Mouse (Mus musculus): Measurements from ENCODE around the gene Pxk. TPM values are rescaled to one million over a fixed set of nuclear protein-coding genes. Genes with fewer than 3 reads are reported as not detected.

Gene Pxk
- polyA plus RNA-seq, 1 experiment from 2014 or later, result 30.2 TPM

GRCm38 (mm10) chr14:8207105-8207504 is 109.1 kb downstream of the Pxk start:
- Histone ChIP-seq H3K9me3 (ENCODE audit: control insufficient read depth, low read length) (no peaks in the 10 kb centered on the region), H3K4me1 (ENCODE audit: control insufficient read depth in 2 of 2, insufficient read depth in 2 of 2, low read length in 2 of 2) (peaks cover 11 to 20% of the 10 kb centered on the region in 2 experiments; a peak in 3 of 4 replicates), H3K36me3 (ENCODE audit: control insufficient read depth, insufficient read depth, low read length) (no peaks in the 10 kb centered on the region), H3K4me2 (ENCODE audit: low read length) (no peak overlapping the region), H3K4me3 (ENCODE audit: control insufficient read depth in 1 of 2, insufficient read depth in 1 of 2, low read depth in 1 of 2, low read length in 2 of 2) (no peak overlapping the region), H3K9ac (ENCODE audit: low read length) (no peak overlapping the region), H3K27ac (replicated peaks in 1 of 2; ENCODE audit: control insufficient read depth in 1 of 2, insufficient read depth in 1 of 2, low read depth in 2 of 2, low read length in 2 of 2) (no peak overlapping the region), H3K27me3 (ENCODE audit: control insufficient read depth, insufficient read depth, low read length) (no peaks in the 10 kb centered on the region)
- WGBS, result 46% methylated on average over 5 of the region's 5 CpGs
- ATAC-seq (ENCODE audit: insufficient number of reproducible peaks, insufficient read depth, low FRiP score, low read depth), result no peak

GRCm38 (mm10) chr14:8207543-8207942 is 109.5 kb downstream of the Pxk start:
- Histone ChIP-seq H3K4me3 (ENCODE audit: control insufficient read depth in 1 of 2, insufficient read depth in 1 of 2, low read depth in 1 of 2, low read length in 2 of 2) (no peak overlapping the region), H3K9ac (ENCODE audit: low read length) (no peak overlapping the region), H3K4me2 (ENCODE audit: low read length) (no peak overlapping the region), H3K9me3 (ENCODE audit: control insufficient read depth, low read length) (no peaks in the 10 kb centered on the region), H3K4me1 (ENCODE audit: control insufficient read depth in 2 of 2, insufficient read depth in 2 of 2, low read length in 2 of 2) (peaks cover 11 to 20% of the 10 kb centered on the region in 2 experiments; a peak in 3 of 4 replicates), H3K27ac (replicated peaks in 1 of 2; ENCODE audit: control insufficient read depth in 1 of 2, insufficient read depth in 1 of 2, low read depth in 2 of 2, low read length in 2 of 2) (no peak overlapping the region), H3K27me3 (ENCODE audit: control insufficient read depth, insufficient read depth, low read length) (no peaks in the 10 kb centered on the region), H3K36me3 (ENCODE audit: control insufficient read depth, insufficient read depth, low read length) (no peaks in the 10 kb centered on the region)
- WGBS, result 75% methylated on average over 5 of the region's 5 CpGs
- ATAC-seq (ENCODE audit: insufficient number of reproducible peaks, insufficient read depth, low FRiP score, low read depth), result no peak

GRCm38 (mm10) chr14:8208876-8209275 is 110.9 kb downstream of the Pxk start:
- ATAC-seq (ENCODE audit: insufficient number of reproducible peaks, insufficient read depth, low FRiP score, low read depth), result no peak
- peaks cover 11 to 20% of the 10 kb centered on the region in 2 experiments; a peak in 3 of 4 replicates for H3K4me1 ChIP-seq (ENCODE audit: control insufficient read depth in 2 of 2, insufficient read depth in 2 of 2, low read length in 2 of 2)
- H3K4me2 ChIP-seq (ENCODE audit: low read length), result no peak overlapping the region
- H3K27ac ChIP-seq (replicated peaks in 1 of 2; ENCODE audit: control insufficient read depth in 1 of 2, insufficient read depth in 1 of 2, low read depth in 2 of 2, low read length in 2 of 2), result no peak overlapping the region
- no peaks in the 10 kb centered on the region for H3K36me3 ChIP-seq (ENCODE audit: control insufficient read depth, insufficient read depth, low read length)
- H3K9ac ChIP-seq (ENCODE audit: low read length), result no peak overlapping the region
- WGBS, result 55% methylated on average over 3 of the region's 3 CpGs
- no peaks in the 10 kb centered on the region for H3K9me3 ChIP-seq (ENCODE audit: control insufficient read depth, low read length)
- H3K4me3 ChIP-seq (ENCODE audit: control insufficient read depth in 1 of 2, insufficient read depth in 1 of 2, low read depth in 1 of 2, low read length in 2 of 2), result no peak overlapping the region
- no peaks in the 10 kb centered on the region for H3K27me3 ChIP-seq (ENCODE audit: control insufficient read depth, insufficient read depth, low read length)

GRCm38 (mm10) chr14:8209896-8210295 is 111.9 kb downstream of the Pxk start:
- no peaks in the 10 kb centered on the region for H3K9me3 ChIP-seq (ENCODE audit: control insufficient read depth, low read length)
- H3K9ac ChIP-seq (ENCODE audit: low read length), result no peak overlapping the region
- ATAC-seq (ENCODE audit: insufficient number of reproducible peaks, insufficient read depth, low FRiP score, low read depth), result no peak
- 100% methylated on average over 2 of the region's 2 CpGs for WGBS
- no peaks in the 10 kb centered on the region for H3K36me3 ChIP-seq (ENCODE audit: control insufficient read depth, insufficient read depth, low read length)
- no peak overlapping the region for H3K27ac ChIP-seq (replicated peaks in 1 of 2; ENCODE audit: control insufficient read depth in 1 of 2, insufficient read depth in 1 of 2, low read depth in 2 of 2, low read length in 2 of 2)
- peaks cover 13 to 20% of the 10 kb centered on the region in 2 experiments; a peak in 3 of 4 replicates for H3K4me1 ChIP-seq (ENCODE audit: control insufficient read depth in 2 of 2, insufficient read depth in 2 of 2, low read length in 2 of 2)
- H3K27me3 ChIP-seq (ENCODE audit: control insufficient read depth, insufficient read depth, low read length), result no peaks in the 10 kb centered on the region
- no peak overlapping the region for H3K4me3 ChIP-seq (ENCODE audit: control insufficient read depth in 1 of 2, insufficient read depth in 1 of 2, low read depth in 1 of 2, low read length in 2 of 2)
- H3K4me2 ChIP-seq (ENCODE audit: low read length), result no peak overlapping the region

GRCm38 (mm10) chr14:8212996-8213395 is 115.0 kb downstream of the Pxk start:
- WGBS, result 70% methylated on average over 2 of the region's 2 CpGs
- H3K4me1 ChIP-seq (ENCODE audit: control insufficient read depth in 2 of 2, insufficient read depth in 2 of 2, low read length in 2 of 2), result peaks cover 10 to 20% of the 10 kb centered on the region in 2 experiments; a peak in 3 of 4 replicates
- H3K4me3 ChIP-seq (ENCODE audit: control insufficient read depth in 1 of 2, insufficient read depth in 1 of 2, low read depth in 1 of 2, low read length in 2 of 2), result no peak overlapping the region
- no peaks in the 10 kb centered on the region for H3K36me3 ChIP-seq (ENCODE audit: control insufficient read depth, insufficient read depth, low read length)
- no peaks in the 10 kb centered on the region for H3K27me3 ChIP-seq (ENCODE audit: control insufficient read depth, insufficient read depth, low read length)
- no peak for ATAC-seq (ENCODE audit: insufficient number of reproducible peaks, insufficient read depth, low FRiP score, low read depth)
- no peaks in the 10 kb centered on the region for H3K9me3 ChIP-seq (ENCODE audit: control insufficient read depth, low read length)
- H3K4me2 ChIP-seq (ENCODE audit: low read length), result no peak overlapping the region
- H3K27ac ChIP-seq (replicated peaks in 1 of 2; ENCODE audit: control insufficient read depth in 1 of 2, insufficient read depth in 1 of 2, low read depth in 2 of 2, low read length in 2 of 2), result no peak overlapping the region
- no peak overlapping the region for H3K9ac ChIP-seq (ENCODE audit: low read length)

GRCm38 (mm10) chr14:8213803-8214224 is 115.8 kb downstream of the Pxk start, which contains the start of gene Kctd6:
Gene Kctd6 (plus strand): TSS chr14:8214140.
- H3K9ac ChIP-seq (ENCODE audit: low read length), result peak within 1 kb of the TSS; percentile 94
- H3K4me2 ChIP-seq (ENCODE audit: low read length), result peak within 1 kb of the TSS; percentile 86
- H3K4me1 ChIP-seq (ENCODE audit: control insufficient read depth in 2 of 2, insufficient read depth in 2 of 2, low read length in 2 of 2), result peaks cover 7 to 22% of the 10 kb centered on the region in 2 experiments; a peak in 3 of 4 replicates
- ATAC-seq (ENCODE audit: insufficient number of reproducible peaks, insufficient read depth, low FRiP score, low read depth), result peak; percentile 98
- peak within 1 kb of the TSS; percentile 73 to 93 for H3K4me3 ChIP-seq (ENCODE audit: control insufficient read depth in 1 of 2, insufficient read depth in 1 of 2, low read depth in 1 of 2, low read length in 2 of 2)
- no peaks in the 10 kb centered on the region for H3K27me3 ChIP-seq (ENCODE audit: control insufficient read depth, insufficient read depth, low read length)
- H3K27ac ChIP-seq (replicated peaks in 1 of 2; ENCODE audit: control insufficient read depth in 1 of 2, insufficient read depth in 1 of 2, low read depth in 2 of 2, low read length in 2 of 2), result peak within 1 kb of the TSS; percentile 76 to 94
- 1% methylated on average over 30 of the region's 49 CpGs for WGBS
- H3K9me3 ChIP-seq (ENCODE audit: control insufficient read depth, low read length), result no peaks in the 10 kb centered on the region
- H3K36me3 ChIP-seq (ENCODE audit: control insufficient read depth, insufficient read depth, low read length), result no peaks in the 10 kb centered on the region

Other genes with a start within 250 kb of the Pxk start
- gene Gm45521, start 140.9 kb upstream of the Pxk start, polyA plus RNA-seq (2014; fragmentation: Nextera tagmentation; extraction: Ambion mirVana), result not detected in 2 replicates
- gene Dnase1l3, start 103.6 kb upstream of the Pxk start, polyA plus RNA-seq (2014; fragmentation: Nextera tagmentation; extraction: Ambion mirVana), result 0.08 and 0.13 TPM in 2 replicates
- gene Abhd6, start 95.3 kb upstream of the Pxk start, polyA plus RNA-seq (2014; fragmentation: Nextera tagmentation; extraction: Ambion mirVana), result 11.3 and 11.8 TPM in 2 replicates
- gene Rpp14, start 17.8 kb upstream of the Pxk start, polyA plus RNA-seq (2014; fragmentation: Nextera tagmentation; extraction: Ambion mirVana), result 46.5 and 47.0 TPM in 2 replicates
- gene Pdhb, start 74.8 kb downstream of the Pxk start, polyA plus RNA-seq (2014; fragmentation: Nextera tagmentation; extraction: Ambion mirVana), result 588 and 604 TPM in 2 replicates
- gene Kctd6, start 115.9 kb downstream of the Pxk start, polyA plus RNA-seq (2014; fragmentation: Nextera tagmentation; extraction: Ambion mirVana), result 14.3 and 14.8 TPM in 2 replicates
- not detected in 2 replicates for gene Acox2, start 161.1 kb downstream of the Pxk start, polyA plus RNA-seq (2014; fragmentation: Nextera tagmentation; extraction: Ambion mirVana)
- 0.32 and 0.36 TPM in 2 replicates for gene Fam107a, start 219.8 kb downstream of the Pxk start, polyA plus RNA-seq (2014; fragmentation: Nextera tagmentation; extraction: Ambion mirVana)

Data from heart, embryonic 14.5 days (tissue).